Mouse (Mus musculus): Measurements from ENCODE around the gene Heg1. TPM values are rescaled to one million over a fixed set of nuclear protein-coding genes. Genes with fewer than 3 reads are reported as not detected.

Heg1 gene
- polyA plus RNA-seq, 1 experiment from 2014 or later: 33.5 TPM

DNA sequence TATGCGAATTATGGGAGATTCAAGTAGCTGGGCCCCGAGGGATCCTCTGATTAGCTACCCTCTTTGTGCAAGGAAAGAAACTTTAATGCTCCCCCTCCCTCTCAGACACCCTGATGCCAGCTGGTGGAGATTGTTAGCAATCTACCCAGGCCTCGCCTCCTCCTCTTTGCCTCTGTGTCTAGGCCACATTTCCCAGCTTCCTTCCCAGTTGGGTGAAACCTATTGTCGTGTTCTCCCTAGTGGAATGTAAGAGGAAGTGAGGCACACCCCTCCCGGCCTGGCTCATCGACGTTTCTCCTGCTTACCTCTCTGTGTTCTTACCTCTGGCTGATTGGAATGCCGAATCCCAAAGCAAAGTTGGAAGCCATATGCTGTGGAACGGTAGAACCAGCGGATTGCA, 3.4 kb upstream of the Heg1 start:
- no peaks in the 10 kb centered on the region for H3K36me3 ChIP-seq (ENCODE audit: insufficient read depth, low read length)
- no peak overlapping the region for H3K9ac ChIP-seq (replicated peaks; ENCODE audit: low read depth)
- TF ChIP-seq CTCF (IDR thresholded peaks at IDR 0.05) (peak; percentile 26; the same call in 1 of the 2 replicates), EP300 (IDR thresholded peaks at IDR 0.05) (peak; percentile 61)
- peak overlapping the region; percentile 62 for H3K27ac ChIP-seq (ENCODE audit: low read length)
- peaks cover 13% of the 10 kb centered on the region; the same call in 1 of the 2 replicates for H3K4me1 ChIP-seq (ENCODE audit: insufficient read depth, low read depth, low read length)
- no peaks in the 10 kb centered on the region for H3K27me3 ChIP-seq (replicated peaks; ENCODE audit: insufficient read depth, low read length)
- no peak overlapping the region for H3K4me3 ChIP-seq (ENCODE audit: low read depth, low read length)
- H3K9me3 ChIP-seq (ENCODE audit: low read length): no peaks in the 10 kb centered on the region
- no peak overlapping the region for H3K4me2 ChIP-seq (replicated peaks; ENCODE audit: low read depth, low read length)
- ATAC-seq: no peak
- WGBS: 39% methylated on average over 10 of the region's 10 CpGs
- peak; percentile 77 for DNase-seq (ENCODE audit: low spot score)

DNA sequence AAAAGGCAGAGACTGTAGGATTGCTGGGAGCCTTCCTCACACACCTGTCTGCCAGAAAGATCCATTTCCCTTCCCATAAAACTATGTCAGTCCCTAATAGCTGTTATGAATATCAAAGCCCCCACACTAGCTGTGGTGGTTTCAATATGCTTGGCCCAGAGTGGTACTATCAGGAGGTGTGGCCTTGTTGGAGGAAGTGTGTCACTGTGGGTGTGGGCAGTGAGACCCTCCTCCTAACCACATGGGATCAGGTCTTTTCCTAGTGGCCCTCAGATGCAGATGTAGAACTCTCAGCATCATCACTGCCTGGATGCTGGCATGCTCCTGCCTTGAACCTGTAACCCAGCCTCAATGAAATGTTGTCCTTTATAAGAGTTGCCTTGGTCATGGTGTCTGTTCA, 2.5 kb upstream of the Heg1 start:
- 0 out of 2 replicates have a peak overlapping the region, but pooled peaks have one; percentile 62 for H3K27ac ChIP-seq (ENCODE audit: low read length)
- peaks cover 13% of the 10 kb centered on the region; the same call in 1 of the 2 replicates for H3K4me1 ChIP-seq (ENCODE audit: insufficient read depth, low read depth, low read length)
- no peaks in the 10 kb centered on the region for H3K36me3 ChIP-seq (ENCODE audit: insufficient read depth, low read length)
- no peak overlapping the region for H3K4me3 ChIP-seq (ENCODE audit: low read depth, low read length)
- no peak overlapping the region for H3K9ac ChIP-seq (replicated peaks; ENCODE audit: low read depth)
- TF ChIP-seq CTCF (IDR thresholded peaks at IDR 0.05): no peak
- no peak for TF ChIP-seq EP300 (IDR thresholded peaks at IDR 0.05)
- H3K9me3 ChIP-seq (ENCODE audit: low read length): no peaks in the 10 kb centered on the region
- H3K4me2 ChIP-seq (replicated peaks; ENCODE audit: low read depth, low read length): no peak overlapping the region
- DNase-seq (ENCODE audit: low spot score): no peak
- no peaks in the 10 kb centered on the region for H3K27me3 ChIP-seq (replicated peaks; ENCODE audit: insufficient read depth, low read length)
- no peak for ATAC-seq

DNA sequence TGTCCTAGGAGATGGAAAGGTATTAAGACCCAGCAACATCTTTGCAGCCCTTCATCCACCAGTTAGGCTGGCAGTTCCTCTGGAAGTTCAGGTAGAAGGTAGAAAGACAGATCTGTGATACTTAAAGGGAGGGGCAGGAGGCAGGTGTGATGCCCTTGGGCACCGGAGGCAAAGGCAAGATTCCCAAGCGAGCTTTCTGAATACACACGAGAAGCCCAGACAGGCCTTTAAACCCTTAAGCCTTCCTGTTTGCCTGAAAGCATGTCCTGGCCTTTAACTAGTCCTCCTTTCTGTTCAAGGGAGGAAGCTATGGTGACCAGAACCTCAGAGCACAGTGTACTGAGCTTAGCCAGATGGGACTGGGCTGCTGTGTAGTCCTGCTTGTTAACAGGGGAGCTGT, 1.5 kb upstream of the Heg1 start:
- peaks cover 4% of the 10 kb centered on the region; the same call in 1 of the 2 replicates for H3K4me1 ChIP-seq (ENCODE audit: insufficient read depth, low read depth, low read length)
- TF ChIP-seq CTCF (IDR thresholded peaks at IDR 0.05) (no peak), EP300 (IDR thresholded peaks at IDR 0.05) (no peak)
- H3K4me3 ChIP-seq (ENCODE audit: low read depth, low read length): no peak overlapping the region
- H3K9me3 ChIP-seq (ENCODE audit: low read length): no peaks in the 10 kb centered on the region
- no peak overlapping the region for H3K9ac ChIP-seq (replicated peaks; ENCODE audit: low read depth)
- DNase-seq (ENCODE audit: low spot score): no peak
- H3K27me3 ChIP-seq (replicated peaks; ENCODE audit: insufficient read depth, low read length): no peaks in the 10 kb centered on the region
- no peaks in the 10 kb centered on the region for H3K36me3 ChIP-seq (ENCODE audit: insufficient read depth, low read length)
- no peak overlapping the region for H3K27ac ChIP-seq (ENCODE audit: low read length)
- no peak for ATAC-seq
- no peak overlapping the region for H3K4me2 ChIP-seq (replicated peaks; ENCODE audit: low read depth, low read length)
- WGBS: 77% methylated on average over 3 of the region's 3 CpGs

DNA sequence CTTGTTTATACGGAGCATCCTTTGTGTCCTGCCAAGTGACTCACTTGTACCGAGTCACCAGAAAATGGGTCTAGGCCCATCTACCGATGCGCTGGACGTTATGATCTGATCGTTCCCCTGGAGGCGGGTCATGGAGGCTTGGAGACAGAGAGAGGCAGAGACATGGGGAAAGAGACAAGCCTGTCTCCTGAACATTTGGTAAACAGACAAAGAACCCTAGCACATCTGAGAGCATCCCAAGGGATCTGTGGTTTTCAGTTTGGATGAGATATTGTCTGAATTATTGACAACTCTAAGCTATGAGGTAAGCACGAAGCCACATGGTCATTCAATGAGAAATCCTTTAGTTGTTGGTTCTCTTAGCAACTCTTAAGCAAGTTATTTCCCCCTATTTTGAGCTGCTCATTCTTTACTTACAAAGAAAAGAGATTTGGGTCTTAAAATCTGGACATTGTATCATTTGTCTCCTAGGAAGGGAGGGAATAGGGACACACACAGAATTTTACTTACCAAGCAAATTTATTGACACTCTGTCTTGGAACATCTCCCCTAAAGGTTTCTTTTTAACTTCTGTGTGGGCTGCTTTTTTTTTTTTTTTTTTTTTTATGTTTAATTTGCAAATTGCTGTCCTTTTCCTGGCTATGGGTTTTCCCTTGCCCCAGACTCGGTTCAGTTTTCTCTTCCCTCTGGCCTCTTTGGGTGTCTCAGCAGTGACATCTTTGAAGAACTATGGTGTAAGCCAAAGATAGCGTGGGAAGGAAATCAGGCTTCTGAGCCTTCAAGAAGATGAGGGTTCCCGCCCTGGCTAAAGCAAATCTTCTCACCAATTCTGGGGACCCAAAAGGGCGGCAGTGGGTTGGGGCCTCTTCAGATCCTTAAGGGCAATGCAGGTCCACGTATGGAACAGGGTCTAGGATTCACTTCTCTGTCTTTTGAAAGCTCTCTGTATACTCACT, 686 bp upstream of the Heg1 start:
- ATAC-seq: 0 out of 2 replicates have a peak, but pooled peaks have one; percentile 1
- WGBS: 59% methylated on average over 13 of the region's 13 CpGs
- Histone ChIP-seq H3K9me3 (ENCODE audit: low read length) (no peaks in the 10 kb centered on the region), H3K9ac (replicated peaks; ENCODE audit: low read depth) (peak overlapping the region; percentile 91; the same call in 1 of the 2 replicates), H3K27ac (ENCODE audit: low read length) (peak overlapping the region; percentile 88), H3K4me1 (ENCODE audit: insufficient read depth, low read depth, low read length) (peaks cover 4% of the 10 kb centered on the region; the same call in 1 of the 2 replicates), H3K4me2 (replicated peaks; ENCODE audit: low read depth, low read length) (peak overlapping the region; percentile 87), H3K36me3 (ENCODE audit: insufficient read depth, low read length) (no peaks in the 10 kb centered on the region), H3K27me3 (replicated peaks; ENCODE audit: insufficient read depth, low read length) (no peaks in the 10 kb centered on the region), H3K4me3 (ENCODE audit: low read depth, low read length) (peak overlapping the region; percentile 92)
- TF ChIP-seq EP300 (IDR thresholded peaks at IDR 0.05) (no peak), CTCF (IDR thresholded peaks at IDR 0.05) (no peak)
- DNase-seq (ENCODE audit: low spot score): peak; percentile 36

DNA sequence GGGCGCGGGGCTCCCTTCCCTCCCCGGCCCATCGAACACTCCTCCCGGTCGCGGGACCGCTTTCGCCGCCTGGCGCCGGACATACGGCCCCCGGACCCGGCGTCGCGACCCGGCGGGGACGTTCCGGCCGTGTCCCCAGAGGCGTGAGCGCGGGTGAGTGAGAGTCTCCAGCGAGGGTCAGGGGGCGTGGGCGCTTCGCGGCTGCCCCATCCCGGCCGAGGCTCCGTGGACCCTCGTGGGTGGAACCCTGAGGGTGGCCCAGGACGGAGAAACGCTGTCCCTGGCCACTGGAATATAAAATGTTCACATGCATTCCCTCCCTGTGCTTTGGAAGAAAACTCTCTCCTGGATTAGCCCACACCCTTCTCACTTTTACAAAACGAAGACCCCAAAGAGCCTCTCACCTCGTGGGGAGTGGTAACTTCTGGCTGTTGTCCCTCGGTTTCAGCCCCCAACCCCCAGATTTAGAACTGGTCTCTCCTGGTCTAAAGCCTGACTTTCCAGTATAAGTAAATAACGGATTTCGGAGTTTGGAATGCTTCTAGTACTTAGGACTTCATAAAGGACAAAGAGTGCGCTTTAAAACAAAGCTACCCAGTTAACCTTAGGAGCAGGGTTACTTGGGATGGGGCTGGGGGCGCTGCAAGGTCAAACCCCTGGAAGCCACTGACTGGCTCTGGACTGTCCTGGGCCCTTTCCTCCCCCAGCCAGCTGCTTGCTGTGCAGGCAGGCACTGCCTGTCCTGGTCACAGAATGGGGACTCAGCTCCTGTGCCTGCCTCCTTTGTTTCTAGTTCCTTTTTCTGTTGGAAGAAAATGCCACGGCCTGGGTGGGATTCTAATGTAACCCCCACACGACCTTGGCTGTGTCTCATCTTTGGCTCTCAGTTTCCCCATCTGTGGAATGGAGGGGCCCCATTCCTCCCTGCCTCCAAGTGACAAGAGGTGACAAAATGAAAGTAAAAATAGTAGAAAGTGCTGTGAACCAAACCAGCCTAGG, 832 bp downstream of the Heg1 start:
- no peaks in the 10 kb centered on the region for H3K27me3 ChIP-seq (replicated peaks; ENCODE audit: insufficient read depth, low read length)
- TF ChIP-seq EP300 (IDR thresholded peaks at IDR 0.05) (no peak), CTCF (IDR thresholded peaks at IDR 0.05) (no peak)
- peaks cover 4% of the 10 kb centered on the region; the same call in 1 of the 2 replicates for H3K4me1 ChIP-seq (ENCODE audit: insufficient read depth, low read depth, low read length)
- ATAC-seq (peak; percentile 51), DNase-seq (ENCODE audit: low spot score) (no peak)
- 1% methylated on average over 42 of the region's 46 CpGs for WGBS
- H3K27ac ChIP-seq (ENCODE audit: low read length): peak overlapping the region; percentile 88
- peak overlapping the region; percentile 91 for H3K9ac ChIP-seq (replicated peaks; ENCODE audit: low read depth)
- peak overlapping the region; percentile 87 for H3K4me2 ChIP-seq (replicated peaks; ENCODE audit: low read depth, low read length)
- H3K4me3 ChIP-seq (ENCODE audit: low read depth, low read length): peak overlapping the region; percentile 92
- no peaks in the 10 kb centered on the region; the same call in 1 of the 2 replicates for H3K36me3 ChIP-seq (ENCODE audit: insufficient read depth, low read length)
- H3K9me3 ChIP-seq (ENCODE audit: low read length): no peaks in the 10 kb centered on the region
